Mouse (Mus musculus) embryonic facial prominence, embryonic 15.5 days (tissue): ENCODE results near the gene Arhgap17. TPM values are rescaled to one million over a fixed set of nuclear protein-coding genes. Genes with fewer than 3 reads are reported as not detected.
A peak's percentile ranks its signal among the peaks of the same experiment; 100 is the strongest.

Experiments
- ATAC-seq: fragments of 200-750 bp; cut with Nextera tagmentation; 2 replicates; pipeline ENCODE4 v1.8.0; 2017; ENCODE audit warnings: low read depth, moderate TSS enrichment; ENCODE audit not compliant: insufficient number of reproducible peaks, low FRiP score, low TSS enrichment
- H3K27ac ChIP-seq: fragments of 300-500 bp; sonication (generic); replicated peaks from 2 replicates; pipeline ENCODE4 v1.5.1; 2015; ENCODE audit warnings: mild to moderate bottlenecking, inconsistent platforms
- H3K27me3 ChIP-seq: fragments of 300-500 bp; sonication (generic); 2 replicates; pipeline ENCODE4 v1.6.1; 2015; ENCODE audit warnings: inconsistent platforms
- H3K36me3 ChIP-seq: fragments of 300-500 bp; sonication (generic); 2 replicates; pipeline ENCODE4 v1.6.1; 2015; ENCODE audit warnings: mild to moderate bottlenecking, inconsistent platforms
- H3K4me1 ChIP-seq: fragments of 300-500 bp; sonication (generic); 2 replicates; pipeline ENCODE4 v1.6.1; 2015; ENCODE audit warnings: inconsistent platforms
- H3K4me2 ChIP-seq: fragments of 300-500 bp; sonication (generic); replicated peaks from 2 replicates; pipeline ENCODE4 v1.6.1; 2015; ENCODE audit warnings: mild to moderate bottlenecking, inconsistent platforms
- H3K4me3 ChIP-seq: fragments of 300-500 bp; sonication (generic); replicated peaks from 2 replicates; pipeline ENCODE4 v1.5.1; 2015; ENCODE audit warnings: mild to moderate bottlenecking, inconsistent platforms
- H3K9ac ChIP-seq: fragments of 300-500 bp; sonication (generic); 2 replicates; pipeline ENCODE4 v1.6.1; 2015; ENCODE audit warnings: inconsistent platforms
- H3K9me3 ChIP-seq: fragments of 300-500 bp; sonication (generic); replicated peaks from 2 replicates; pipeline ENCODE4 v1.6.1; 2016; ENCODE audit warnings: inconsistent platforms
- WGBS: fragments of 180-500 bp; shearing (Covaris S2); methylation state at CpG from one replicate; pipeline ENCODE4 v1.1.7; 2015; 5-methylcytosine and 5-hydroxymethylcytosine counted together
- polyA plus RNA-seq: library from polyadenylated mRNA; unstranded; fragments of >200 nt; fragmentation: Nextera tagmentation; extraction: Ambion mirVana; gene quantifications from 2 replicates; pipeline ENCODE4 v1.2.1, GENCODE M21; 2015

Arhgap17 gene
- polyA plus RNA-seq, 1 experiment from 2014 or later, result 24.2 TPM

DNA sequence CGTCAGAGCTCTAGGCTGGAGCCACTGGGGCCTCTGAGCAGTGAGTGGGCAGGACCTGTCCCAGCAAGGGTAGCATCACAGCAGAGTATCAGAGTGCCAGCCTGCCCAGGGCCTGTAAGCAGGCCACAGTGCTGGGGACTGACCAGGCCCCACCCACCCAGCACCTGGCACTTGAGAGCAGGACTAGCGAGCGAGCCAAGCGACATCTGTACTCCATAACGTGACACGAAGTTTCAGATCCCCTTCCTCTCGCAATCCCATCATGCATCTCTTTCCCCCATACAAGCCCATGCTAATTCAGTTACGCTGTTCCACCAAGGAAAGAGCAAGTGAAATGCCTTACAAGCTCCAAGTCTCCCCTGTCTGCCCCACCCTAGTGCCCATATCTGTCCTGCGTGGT, 39.2 kb downstream of the Arhgap17 start:
- 0 out of 2 replicates have a peak, but pooled peaks cover 11% of the 10 kb centered on the region for H3K36me3 ChIP-seq
- no peak for ATAC-seq
- H3K9ac ChIP-seq, result no peak overlapping the region
- 81% methylated on average over 9 of the region's 9 CpGs for WGBS
- H3K9me3 ChIP-seq, result no peaks in the 10 kb centered on the region
- peaks cover 27% of the 10 kb centered on the region for H3K4me1 ChIP-seq
- H3K4me3 ChIP-seq, result no peak overlapping the region
- no peaks in the 10 kb centered on the region for H3K27me3 ChIP-seq
- no peak overlapping the region for H3K4me2 ChIP-seq
- no peak overlapping the region for H3K27ac ChIP-seq

DNA sequence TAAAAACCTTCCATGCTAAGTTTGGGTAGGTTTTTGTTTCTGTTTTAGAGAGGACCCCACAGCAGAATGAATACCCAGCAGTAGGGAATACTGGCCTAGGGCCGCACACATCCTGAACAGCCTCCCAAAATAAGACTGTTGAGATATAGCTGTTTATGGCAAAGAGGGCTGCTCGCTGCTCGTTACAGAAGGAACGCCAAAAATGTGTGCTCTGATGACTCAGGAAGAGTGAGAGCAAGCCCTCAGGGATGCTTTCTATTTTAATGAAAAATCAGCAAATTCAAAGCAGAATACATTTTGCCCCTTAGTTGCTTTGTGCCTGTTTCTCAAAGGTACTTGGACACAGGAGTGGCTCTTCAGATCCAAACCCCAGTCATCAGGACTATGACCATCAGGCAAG, 41.8 kb downstream of the Arhgap17 start:
- Histone ChIP-seq H3K4me2 (no peak overlapping the region), H3K36me3 (peaks cover 31% of the 10 kb centered on the region), H3K4me3 (no peak overlapping the region), H3K9me3 (no peaks in the 10 kb centered on the region), H3K9ac (no peak overlapping the region), H3K27me3 (no peaks in the 10 kb centered on the region), H3K4me1 (peaks cover 27% of the 10 kb centered on the region), H3K27ac (0 out of 2 replicates have a peak overlapping the region, but pooled peaks have one; percentile 23)
- no peak for ATAC-seq
- 34% methylated on average over 4 of the region's 4 CpGs for WGBS

DNA sequence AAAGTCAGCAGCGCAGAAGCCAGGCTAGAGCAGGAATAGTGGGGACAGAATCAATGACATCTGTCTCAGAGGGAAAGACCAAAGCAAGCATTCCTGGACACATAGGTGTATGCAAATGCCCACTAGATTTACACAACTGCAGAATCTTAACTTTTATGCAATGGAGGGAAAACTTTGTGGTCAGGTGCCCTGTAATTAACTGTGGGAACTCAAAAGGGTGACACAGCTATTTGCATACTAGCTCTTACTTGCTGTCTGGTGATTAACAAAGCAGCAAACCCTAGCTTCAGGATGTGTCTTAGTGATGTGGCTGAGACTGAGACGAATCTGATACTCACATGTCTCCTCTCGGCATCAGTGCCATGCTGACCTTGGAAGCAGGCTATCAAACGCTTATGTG, 42.8 kb downstream of the Arhgap17 start:
- H3K27ac ChIP-seq, result no peak overlapping the region
- peaks cover 38% of the 10 kb centered on the region for H3K36me3 ChIP-seq
- H3K27me3 ChIP-seq, result no peaks in the 10 kb centered on the region
- H3K4me2 ChIP-seq, result no peak overlapping the region
- H3K4me1 ChIP-seq, result peaks cover 27% of the 10 kb centered on the region
- H3K9ac ChIP-seq, result no peak overlapping the region
- no peak for ATAC-seq
- 83% methylated on average over 4 of the region's 4 CpGs for WGBS
- no peaks in the 10 kb centered on the region for H3K9me3 ChIP-seq
- H3K4me3 ChIP-seq, result no peak overlapping the region

DNA sequence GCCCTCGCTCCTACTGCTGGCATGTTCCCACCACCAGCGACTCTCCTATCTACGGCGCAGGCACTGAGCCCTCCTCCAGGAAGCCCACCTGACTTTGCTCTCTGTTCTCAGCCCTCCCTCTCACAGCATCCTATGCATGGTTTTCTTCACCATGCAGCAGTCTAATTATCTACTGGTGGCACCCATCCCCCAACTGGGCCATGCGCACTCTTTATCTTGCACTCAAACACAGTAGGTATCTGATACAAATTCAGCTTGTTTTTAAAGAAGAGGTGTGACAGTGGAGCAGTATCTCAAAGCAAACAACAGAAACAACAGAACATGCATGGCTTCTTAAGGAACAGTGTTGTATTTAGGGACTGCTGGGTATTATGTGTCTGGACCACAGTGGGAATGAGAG, 43.7 kb downstream of the Arhgap17 start:
- H3K27me3 ChIP-seq, result no peaks in the 10 kb centered on the region
- H3K9ac ChIP-seq, result no peak overlapping the region
- no peak overlapping the region for H3K4me3 ChIP-seq
- no peak overlapping the region for H3K4me2 ChIP-seq
- WGBS, result 93% methylated on average over 5 of the region's 5 CpGs
- no peaks in the 10 kb centered on the region for H3K9me3 ChIP-seq
- H3K36me3 ChIP-seq, result peaks cover 46% of the 10 kb centered on the region
- no peak for ATAC-seq
- peaks cover 23% of the 10 kb centered on the region for H3K4me1 ChIP-seq
- no peak overlapping the region for H3K27ac ChIP-seq

DNA sequence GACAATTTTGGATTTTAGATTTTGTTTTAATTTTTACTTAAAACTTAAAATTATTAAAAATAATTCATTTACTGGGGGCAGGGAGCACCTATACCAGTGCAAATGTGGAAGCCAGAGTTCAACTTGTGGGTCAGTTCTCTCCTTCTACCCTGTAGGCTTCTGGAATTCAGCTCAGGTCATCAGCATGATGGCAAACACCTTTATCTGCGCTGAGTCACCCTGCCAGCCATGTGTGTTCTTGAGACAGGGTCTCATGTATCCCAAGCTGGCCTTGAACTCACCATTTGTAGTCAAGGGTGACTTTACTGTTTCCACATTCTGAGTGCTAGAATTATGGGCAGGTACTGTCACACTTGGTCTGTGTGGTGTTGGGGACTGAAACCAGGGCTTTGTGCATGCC, 45.6 kb downstream of the Arhgap17 start:
- ATAC-seq, result no peak
- Histone ChIP-seq H3K9me3 (no peaks in the 10 kb centered on the region), H3K9ac (no peak overlapping the region), H3K27me3 (no peaks in the 10 kb centered on the region), H3K36me3 (peaks cover 61% of the 10 kb centered on the region), H3K27ac (no peak overlapping the region), H3K4me2 (no peak overlapping the region), H3K4me1 (peaks cover 10% of the 10 kb centered on the region), H3K4me3 (no peak overlapping the region)
- 96% methylated on average over 1 of the region's 1 CpGs for WGBS

DNA sequence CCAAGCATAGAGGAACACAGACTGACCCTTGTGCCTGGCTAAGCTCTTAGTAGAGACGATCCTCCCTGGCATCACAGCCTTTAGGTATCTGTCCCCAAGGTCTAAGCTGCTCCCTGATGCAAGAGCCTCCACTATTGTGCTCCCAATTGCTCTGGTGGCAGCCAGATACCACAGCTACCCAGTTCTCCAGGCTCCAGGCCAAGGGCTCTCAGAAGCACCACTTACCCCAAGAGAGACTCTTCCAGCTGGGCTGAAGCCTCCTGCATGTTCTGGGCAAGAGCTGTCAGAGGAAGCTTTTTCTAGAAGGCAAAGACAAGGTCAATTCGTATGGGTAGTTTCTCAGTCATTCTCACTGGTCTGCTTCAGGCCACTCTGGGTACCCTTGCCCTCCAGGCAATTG, 46.3 kb downstream of the Arhgap17 start:
- Histone ChIP-seq H3K4me3 (no peak overlapping the region), H3K4me2 (no peak overlapping the region), H3K9me3 (no peaks in the 10 kb centered on the region), H3K9ac (no peak overlapping the region), H3K4me1 (peaks cover 7% of the 10 kb centered on the region), H3K36me3 (peaks cover 68% of the 10 kb centered on the region), H3K27ac (no peak overlapping the region), H3K27me3 (no peaks in the 10 kb centered on the region)
- 84% methylated on average over 2 of the region's 2 CpGs for WGBS
- no peak for ATAC-seq

DNA sequence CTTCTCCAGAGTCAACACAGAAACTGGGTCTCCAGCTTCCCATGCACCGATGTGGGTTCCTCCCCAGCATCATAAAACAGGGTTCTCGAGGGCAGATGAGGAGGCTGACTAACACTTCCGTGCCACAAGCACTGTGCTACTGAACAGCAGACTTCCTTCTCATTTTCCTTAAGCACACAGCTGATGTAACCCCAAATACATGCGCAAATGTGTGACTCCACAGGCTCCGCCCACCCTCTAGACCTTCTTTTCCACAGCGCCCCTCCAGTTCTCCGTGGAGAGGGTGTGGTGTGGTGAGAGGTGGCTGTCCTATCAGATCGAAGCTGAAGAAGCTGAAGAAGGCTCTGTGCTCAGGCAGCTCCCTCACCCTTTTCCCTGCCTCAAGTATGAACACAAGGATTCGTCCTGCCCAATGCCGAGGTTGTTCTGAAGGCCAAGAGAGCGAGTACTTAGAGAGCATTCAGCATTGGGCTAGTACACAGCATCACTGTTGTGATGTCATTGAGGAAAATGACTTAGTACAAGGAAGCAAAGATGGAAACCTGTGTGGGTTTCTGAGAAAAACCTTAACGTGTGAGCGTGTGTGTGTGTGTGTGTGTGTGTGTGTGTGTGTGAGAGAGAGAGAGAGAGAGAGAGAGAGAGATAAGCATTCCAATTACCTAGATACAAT, 47.1 kb downstream of the Arhgap17 start:
- no peak overlapping the region for H3K4me2 ChIP-seq
- no peak for ATAC-seq
- H3K27ac ChIP-seq, result no peak overlapping the region
- WGBS, result 83% methylated on average over 13 of the region's 13 CpGs
- H3K9me3 ChIP-seq, result no peaks in the 10 kb centered on the region
- peaks cover 75% of the 10 kb centered on the region for H3K36me3 ChIP-seq
- no peak overlapping the region for H3K4me3 ChIP-seq
- no peak overlapping the region for H3K9ac ChIP-seq
- peaks cover under 1% of the 10 kb centered on the region; the same call in 1 of the 2 replicates for H3K4me1 ChIP-seq
- H3K27me3 ChIP-seq, result no peaks in the 10 kb centered on the region

DNA sequence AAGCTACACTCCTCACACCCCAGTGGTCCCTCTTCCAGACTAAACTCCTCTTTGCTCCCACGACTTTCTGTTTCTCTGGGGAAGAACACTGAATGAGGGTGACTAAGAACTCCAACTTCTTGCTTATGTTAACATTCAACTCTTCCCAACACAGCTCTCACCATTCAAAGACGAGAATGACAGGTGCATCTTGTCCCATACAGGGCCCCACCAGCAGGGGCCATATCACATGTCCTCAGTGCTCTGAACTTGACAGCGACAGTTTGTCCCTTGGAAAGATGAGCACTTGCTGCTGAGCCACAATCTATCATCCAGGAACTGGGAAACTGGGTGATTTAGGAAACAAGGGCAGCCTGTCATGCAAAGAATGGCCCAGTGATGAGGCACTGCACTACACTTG, 57.0 kb downstream of the Arhgap17 start:
- Histone ChIP-seq H3K36me3 (peaks cover 80% of the 10 kb centered on the region), H3K4me2 (no peak overlapping the region), H3K9ac (no peak overlapping the region), H3K27ac (no peak overlapping the region), H3K4me3 (no peak overlapping the region), H3K27me3 (no peaks in the 10 kb centered on the region), H3K9me3 (no peaks in the 10 kb centered on the region), H3K4me1 (no peaks in the 10 kb centered on the region)
- no peak for ATAC-seq
- 72% methylated on average over 3 of the region's 3 CpGs for WGBS

DNA sequence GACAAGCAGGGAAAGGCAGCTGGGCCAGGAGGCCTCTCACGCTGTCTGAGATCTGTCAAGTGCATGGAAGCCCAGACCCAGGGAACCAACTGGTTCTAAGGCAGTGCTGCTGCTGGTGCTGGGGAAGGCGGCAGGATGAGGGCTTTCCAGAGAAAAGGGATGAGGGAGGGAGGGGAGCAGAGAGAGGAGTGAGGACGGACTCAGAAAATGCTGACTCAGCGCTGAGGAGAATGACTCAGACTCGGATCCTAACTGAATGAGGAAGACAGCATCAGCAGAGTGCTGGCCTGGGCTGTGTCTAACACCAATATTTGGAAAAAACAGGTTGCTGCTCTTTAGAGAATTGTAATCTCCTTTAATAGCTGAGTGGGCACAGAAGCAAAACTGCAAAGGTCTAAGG, 57.9 kb downstream of the Arhgap17 start:
- peaks cover 80% of the 10 kb centered on the region for H3K36me3 ChIP-seq

DNA sequence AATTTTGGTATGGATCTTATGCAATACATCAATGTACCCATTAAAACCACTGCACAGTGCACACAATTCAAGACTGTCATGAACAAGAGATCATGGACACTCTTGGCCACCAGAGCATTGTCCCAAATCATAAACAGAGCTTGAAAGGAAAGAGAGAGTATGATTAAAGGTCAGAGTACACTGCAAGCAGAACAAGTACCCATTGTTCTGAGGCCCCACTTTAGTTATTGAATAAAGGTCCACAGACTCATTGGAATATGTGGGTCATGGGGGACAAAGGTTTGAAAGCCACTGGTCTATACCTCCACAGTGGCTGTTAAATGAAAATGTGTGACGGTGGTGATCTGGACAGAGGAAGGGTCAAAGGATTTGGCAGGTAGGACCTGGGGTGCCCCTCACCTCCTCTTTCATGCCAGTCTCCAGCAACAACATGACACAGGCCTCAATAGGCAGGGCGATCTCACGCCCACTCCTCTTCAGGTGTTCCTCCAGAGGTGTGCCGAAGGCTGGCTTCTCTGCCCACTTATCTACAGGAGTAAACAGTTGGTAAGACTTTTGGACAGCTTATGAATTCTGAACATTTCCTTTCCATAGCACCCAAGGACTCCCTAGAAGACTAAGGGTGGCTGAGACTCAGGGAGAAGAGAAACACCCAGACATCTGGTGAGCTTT, 61.7 kb downstream of the Arhgap17 start:
- H3K27ac ChIP-seq, result no peak overlapping the region
- 95% methylated on average over 4 of the region's 4 CpGs for WGBS
- no peaks in the 10 kb centered on the region for H3K27me3 ChIP-seq
- H3K9ac ChIP-seq, result no peak overlapping the region
- H3K4me1 ChIP-seq, result no peaks in the 10 kb centered on the region
- H3K36me3 ChIP-seq, result peaks cover 91% of the 10 kb centered on the region
- no peak overlapping the region for H3K4me3 ChIP-seq
- ATAC-seq, result no peak
- H3K4me2 ChIP-seq, result no peak overlapping the region
- no peaks in the 10 kb centered on the region for H3K9me3 ChIP-seq

More for the DNA sequence above, 57.9 kb downstream of the Arhgap17 start:
- Histone ChIP-seq H3K9me3 (no peaks in the 10 kb centered on the region), H3K4me2 (no peak overlapping the region), H3K4me1 (no peaks in the 10 kb centered on the region), H3K4me3 (no peak overlapping the region), H3K27me3 (no peaks in the 10 kb centered on the region), H3K9ac (no peak overlapping the region), H3K27ac (no peak overlapping the region)
- 67% methylated on average over 5 of the region's 5 CpGs for WGBS
- ATAC-seq, result no peak

DNA sequence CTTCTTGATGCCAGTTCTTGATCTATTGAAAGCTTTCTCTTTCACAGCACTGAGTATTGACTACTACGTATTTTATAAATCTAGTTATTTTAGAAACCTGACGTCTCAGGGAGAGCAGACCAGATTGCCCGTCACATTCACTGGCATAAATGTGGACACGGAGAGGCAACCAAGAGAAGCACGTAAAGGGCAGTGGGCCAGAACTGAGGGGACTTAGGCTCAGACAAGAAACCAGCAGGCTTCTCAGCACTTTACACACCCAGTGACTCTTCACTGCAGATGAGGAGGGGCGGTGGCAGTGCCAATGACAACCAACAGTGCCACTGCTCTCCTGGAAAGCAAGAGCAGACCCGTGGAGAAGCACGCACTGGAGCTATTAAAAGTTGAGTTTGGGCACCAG, 62.5 kb downstream of the Arhgap17 start:
- 96% methylated on average over 8 of the region's 8 CpGs for WGBS
- Histone ChIP-seq H3K27ac (no peak overlapping the region), H3K9me3 (no peaks in the 10 kb centered on the region), H3K4me3 (no peak overlapping the region), H3K36me3 (peaks cover 85% of the 10 kb centered on the region), H3K27me3 (no peaks in the 10 kb centered on the region), H3K4me2 (no peak overlapping the region), H3K9ac (no peak overlapping the region), H3K4me1 (no peaks in the 10 kb centered on the region)
- no peak for ATAC-seq

DNA sequence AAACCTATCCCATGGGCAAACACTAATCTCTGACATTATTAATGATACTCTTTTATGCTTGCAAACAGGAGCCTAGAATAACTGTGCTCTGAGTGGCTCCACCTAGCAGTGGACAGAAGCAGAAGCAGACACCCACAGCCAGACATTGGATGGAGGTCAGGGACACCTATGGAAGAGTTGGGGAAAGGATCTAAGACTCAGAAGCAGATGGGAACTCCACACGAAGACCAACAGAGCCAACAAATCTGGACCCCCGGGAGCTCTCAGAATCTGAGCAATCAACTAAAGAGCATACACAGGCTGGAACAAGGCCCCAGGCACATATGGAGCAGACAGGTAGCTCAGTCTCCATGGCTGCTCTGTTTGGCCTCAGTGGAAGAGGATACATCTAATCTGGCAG, 64.3 kb downstream of the Arhgap17 start:
- Histone ChIP-seq H3K4me3 (no peak overlapping the region), H3K27ac (no peak overlapping the region), H3K4me2 (no peak overlapping the region), H3K9ac (no peak overlapping the region), H3K9me3 (no peaks in the 10 kb centered on the region), H3K27me3 (no peaks in the 10 kb centered on the region), H3K4me1 (no peaks in the 10 kb centered on the region), H3K36me3 (peaks cover 73% of the 10 kb centered on the region)
- WGBS, result 75% methylated on average over 2 of the region's 2 CpGs
- no peak for ATAC-seq
